Mouse (Mus musculus) CD4-positive naive resting alpha-beta T cell, adult 57 days (primary cell): ENCODE results near the gene Srsf10. TPM values are rescaled to one million over a fixed set of nuclear protein-coding genes. Genes with fewer than 3 reads are reported as not detected.

ENCODE experiments used
- total RNA-seq: library from RNA; stranded (reverse); gene quantifications from one replicate; pipeline ENCODE4 v1.2.4, GENCODE M21; 2023

The Srsf10 gene
- total RNA-seq = 134 TPM

DNA sequence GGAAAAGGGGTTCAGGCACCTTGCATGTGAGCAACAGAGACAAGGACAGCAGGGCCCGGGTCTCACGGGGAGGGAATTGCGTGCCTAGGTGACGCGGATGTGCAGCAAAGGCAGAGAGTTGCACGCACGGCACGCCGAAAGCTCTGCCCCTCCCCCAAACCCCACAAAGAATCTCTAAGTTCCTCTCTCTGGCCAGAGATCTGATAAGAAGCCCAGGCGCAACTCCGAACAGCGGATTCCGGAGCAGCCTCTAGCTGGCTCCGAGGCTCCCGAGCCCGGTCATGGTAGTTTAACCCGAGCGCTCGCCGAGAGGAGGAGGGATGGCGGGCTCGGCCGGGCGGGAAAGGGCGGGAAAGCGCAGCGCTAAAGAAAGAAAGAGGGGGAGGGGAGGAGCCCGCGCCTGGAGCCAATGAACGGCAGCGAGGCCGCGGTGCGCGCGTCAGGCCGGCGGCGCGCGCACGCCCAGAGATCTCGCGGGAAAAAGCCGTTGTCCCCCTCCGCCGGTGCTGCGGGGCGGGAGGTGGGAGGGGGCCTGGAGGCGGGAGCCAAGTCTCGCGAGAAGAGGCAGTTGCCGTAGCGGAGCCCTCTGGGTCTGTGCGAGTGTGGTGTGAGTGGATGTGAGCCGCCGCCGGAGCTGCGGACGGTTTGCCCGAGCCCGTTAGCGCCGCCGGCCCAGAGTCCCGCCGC is at the start of gene Srsf10:
TSS of gene Srsf10 (plus strand) at position 212 of the 687 bp plus-strand sequence.

DNA sequence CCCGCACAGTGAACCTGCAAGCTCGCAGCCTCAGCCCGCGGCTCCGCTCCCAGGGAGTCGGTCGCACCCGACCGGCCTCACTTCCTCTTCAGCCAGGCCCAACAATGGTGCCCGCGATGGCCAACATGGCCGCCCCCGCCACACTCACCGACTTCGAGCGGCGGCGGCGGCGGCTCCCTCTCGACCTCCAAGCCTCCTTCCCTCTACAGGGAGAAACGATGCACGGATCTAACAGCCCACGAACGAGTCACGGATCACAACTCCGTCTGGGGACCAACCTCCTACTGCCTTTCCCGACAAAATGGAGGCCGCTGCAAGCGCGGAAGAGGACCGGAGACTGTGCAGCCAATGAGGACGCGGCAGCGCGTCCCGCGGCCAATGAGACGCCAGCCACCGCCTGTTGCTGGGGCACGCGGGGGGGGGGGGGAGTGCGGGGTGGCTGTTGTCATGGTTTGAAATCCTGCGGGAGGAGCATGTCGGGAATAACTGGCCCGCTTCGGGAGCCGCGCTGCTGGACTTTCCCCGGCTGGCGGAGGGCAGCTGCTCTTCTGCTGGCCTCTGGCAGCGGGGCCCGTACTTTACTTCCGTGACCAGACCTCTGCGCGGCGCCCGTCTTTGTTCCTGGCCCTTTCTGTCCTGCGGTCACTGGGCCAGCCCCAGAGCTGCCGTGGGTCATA is 18.1 kb downstream of the Srsf10 start, which contains the start of gene Pnrc2:
TSS of gene Pnrc2 (minus strand) at position 325 of the 677 bp plus-strand sequence.

DNA sequence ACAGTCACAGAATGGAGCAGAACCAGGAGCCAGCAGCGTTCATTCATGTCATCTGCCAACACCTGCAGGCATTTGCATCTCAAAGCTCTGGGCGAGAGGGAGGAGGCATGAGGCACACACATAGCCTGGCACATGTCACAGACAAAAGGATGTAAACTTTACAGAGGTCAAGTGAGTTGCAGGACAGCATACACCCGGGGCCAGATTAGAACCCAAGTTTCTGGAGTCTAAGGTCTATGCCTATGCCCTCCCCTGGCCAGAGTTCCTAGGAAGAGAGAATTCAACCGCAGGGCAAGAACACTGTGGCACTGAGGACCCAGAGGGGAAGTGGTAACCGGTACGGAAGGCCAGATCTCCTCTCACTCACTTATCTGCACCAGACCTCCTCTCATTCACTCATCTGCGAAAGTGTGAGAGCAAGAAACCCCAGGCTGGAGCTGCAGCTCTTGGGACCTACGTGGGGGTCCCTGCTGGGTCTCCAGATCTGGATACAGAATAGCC is 39.6 kb downstream of the Srsf10 start, which contains the start of gene Cnr2:
TSS of gene Cnr2 (plus strand) at position 324 of the 501 bp plus-strand sequence.

Other genes starting within 250 kb of the Srsf10 start
- 0.12 TPM for gene Ifnlr1, start 169.5 kb upstream of the Srsf10 start, total RNA-seq
- 0.21 TPM for gene Il22ra1, start 127.6 kb upstream of the Srsf10 start, total RNA-seq
- gene Myom3, start 96.0 kb upstream of the Srsf10 start, total RNA-seq = not detected
- gene Pnrc2, start 18.1 kb downstream of the Srsf10 start, total RNA-seq = 93.8 TPM
- gene Cnr2, start 39.6 kb downstream of the Srsf10 start, total RNA-seq = 13.4 TPM
- gene Fuca1, start 65.0 kb downstream of the Srsf10 start, total RNA-seq = 53.5 TPM
- gene Hmgcl, start 90.7 kb downstream of the Srsf10 start, total RNA-seq = 24.9 TPM
- 6.6 TPM for gene Gale, start 108.0 kb downstream of the Srsf10 start, total RNA-seq
- 105 TPM for gene Lypla2, start 116.9 kb downstream of the Srsf10 start, total RNA-seq
- 40.4 TPM for gene Pithd1, start 131.5 kb downstream of the Srsf10 start, total RNA-seq
- gene Eloa, start 166.0 kb downstream of the Srsf10 start, total RNA-seq = 38.8 TPM
- 1,119 TPM for gene Rpl11, start 197.7 kb downstream of the Srsf10 start, total RNA-seq